Mouse (Mus musculus): ENCODE measurements at regions not wholly inside any gene's neighbourhood (a gene's known extent, or its start where the extent isn't known, plus 50 kb on each side); places are given as distances from the start of the nearest gene placed in this dataset.

DNA sequence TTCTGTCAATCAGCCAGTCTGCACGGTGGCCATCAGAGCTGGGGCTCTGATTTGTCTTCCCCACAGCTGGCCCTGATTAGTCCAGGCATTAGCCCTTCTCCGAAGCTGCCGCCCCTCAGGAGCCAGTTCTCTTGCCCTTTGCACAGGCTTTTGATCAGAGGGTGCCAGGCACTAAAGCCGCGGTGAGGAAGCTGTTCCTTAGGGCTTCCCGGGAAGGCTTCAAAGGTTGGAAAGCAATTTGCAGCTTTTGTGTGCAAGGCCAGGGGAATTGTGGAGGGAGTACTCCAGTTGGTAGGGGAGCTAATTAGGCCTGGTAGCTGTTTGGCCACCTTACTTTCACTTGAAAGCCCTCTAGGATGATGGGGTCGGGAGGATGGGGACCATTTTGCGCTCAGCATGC is 71.2 kb downstream of the 4933412E24Rik start:
- TF ChIP-seq POLR2A (IDR thresholded peaks at IDR 0.05; ENCODE audit: borderline replicate concordance, extremely low read depth, low read depth, low read length) (no peak), CTCF (IDR thresholded peaks at IDR 0.05; ENCODE audit: insufficient read depth, low read length) (no peak)

Data from lung, adult 2 months (tissue).